Mouse (Mus musculus) NIH3T3 (cell line): ENCODE measurements around the gene March4.
A peak's percentile ranks its signal among the peaks of the same experiment; 100 is the strongest.

Source experiments
- DNase-seq: peaks from one replicate; pipeline ENCODE4 v3.0.0-alpha.2; 2012; ENCODE audit warnings: low read depth

Gene March4

DNA sequence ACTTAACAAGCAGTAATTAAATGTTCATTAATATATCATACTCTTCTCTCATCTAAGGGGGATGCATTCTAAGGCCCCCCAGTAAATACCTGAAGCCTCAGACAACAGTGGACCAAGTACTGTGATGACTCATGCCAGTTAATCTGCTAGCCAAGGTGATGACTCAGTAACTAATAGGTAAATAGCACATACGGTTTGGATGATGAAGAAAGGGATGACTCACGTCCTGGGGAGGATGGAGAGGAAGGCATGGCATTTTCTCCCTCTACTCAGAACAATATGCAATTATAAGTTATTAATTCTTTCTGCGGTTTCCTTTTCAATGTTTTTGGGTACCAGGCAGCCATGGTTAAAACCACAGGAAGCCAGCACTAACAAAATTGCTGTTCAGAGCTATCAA, 87.0 kb downstream of the March4 start:
- DNase-seq: peak; percentile 75

DNA sequence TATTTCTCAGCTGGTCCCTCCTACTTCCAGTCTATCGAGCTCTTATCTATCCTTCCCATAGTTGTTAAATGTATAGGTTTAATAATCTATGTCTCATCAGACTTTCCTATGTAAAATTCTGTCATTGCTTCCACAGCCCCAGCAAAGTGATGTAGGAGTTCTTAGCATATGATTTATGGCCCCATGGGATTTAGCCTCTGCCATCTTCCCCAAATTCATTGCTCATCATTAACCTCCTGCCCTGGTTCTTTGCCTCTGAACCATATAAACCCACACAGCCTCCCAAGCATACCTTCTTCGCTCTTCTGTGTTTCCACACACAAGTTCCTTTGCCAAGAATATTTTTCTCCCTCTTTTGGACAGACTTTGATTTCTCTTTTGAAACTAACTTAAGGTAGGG, 94.0 kb downstream of the March4 start:
- peak; percentile 58 for DNase-seq

DNA sequence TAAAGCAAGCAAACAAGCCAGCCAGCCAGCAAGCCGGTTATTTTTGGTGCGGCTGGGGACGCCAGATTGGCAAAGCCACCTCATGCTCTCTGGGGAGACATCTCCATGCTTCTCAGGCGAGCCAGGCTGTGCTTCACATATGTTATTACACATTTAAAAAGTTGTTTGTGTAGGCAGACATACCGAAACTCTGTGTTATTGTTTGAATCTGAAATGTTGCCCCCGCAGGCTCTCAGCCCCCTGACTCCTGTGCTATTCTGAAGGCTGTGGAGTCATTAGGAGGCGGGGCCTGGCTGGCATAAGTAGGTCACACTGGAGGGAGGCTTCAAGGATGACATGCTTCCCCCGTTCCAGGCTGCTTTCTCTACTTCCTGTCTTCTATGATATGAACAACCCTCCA, 97.6 kb downstream of the March4 start:
- peak; percentile 17 for DNase-seq

DNA sequence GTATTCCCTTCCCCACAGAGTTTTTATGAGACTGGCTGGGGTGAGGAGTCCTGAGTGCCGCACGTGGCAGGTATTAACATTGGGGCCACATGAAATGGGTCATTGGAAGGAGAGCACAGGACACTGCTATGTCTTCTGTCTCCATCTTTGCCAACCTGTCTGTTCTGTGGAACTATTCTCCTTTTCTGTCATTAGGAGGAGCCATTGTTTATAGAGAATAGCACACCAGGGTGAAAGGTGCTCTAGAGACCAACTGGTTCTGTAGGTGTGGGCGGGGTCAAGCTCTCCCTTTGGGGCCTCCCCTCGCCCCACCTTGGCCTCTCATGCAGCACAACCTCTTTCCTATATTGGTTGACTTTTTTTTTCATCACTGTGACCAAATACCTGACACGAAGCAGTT, 99.8 kb downstream of the March4 start:
- no peak for DNase-seq

DNA sequence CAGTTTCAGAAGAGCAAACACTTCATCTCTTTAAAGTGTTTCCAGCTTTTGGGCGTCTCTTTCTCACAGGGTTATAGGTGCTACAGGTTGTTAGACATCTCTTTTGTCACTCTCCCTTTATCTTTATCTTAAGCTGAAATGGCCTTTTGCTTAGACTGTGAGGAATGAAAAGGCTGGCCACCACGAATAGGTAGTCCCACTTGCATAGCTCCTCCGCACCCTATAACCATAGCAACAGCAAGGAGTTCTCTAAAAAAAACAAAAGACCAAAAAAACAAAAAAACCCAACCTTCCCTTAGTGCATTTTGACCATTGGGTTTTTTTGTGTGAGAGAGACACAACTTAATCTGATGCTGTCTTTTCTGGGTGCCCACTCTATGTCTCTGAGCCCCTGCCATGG, 102.2 kb downstream of the March4 start:
- no peak for DNase-seq

DNA sequence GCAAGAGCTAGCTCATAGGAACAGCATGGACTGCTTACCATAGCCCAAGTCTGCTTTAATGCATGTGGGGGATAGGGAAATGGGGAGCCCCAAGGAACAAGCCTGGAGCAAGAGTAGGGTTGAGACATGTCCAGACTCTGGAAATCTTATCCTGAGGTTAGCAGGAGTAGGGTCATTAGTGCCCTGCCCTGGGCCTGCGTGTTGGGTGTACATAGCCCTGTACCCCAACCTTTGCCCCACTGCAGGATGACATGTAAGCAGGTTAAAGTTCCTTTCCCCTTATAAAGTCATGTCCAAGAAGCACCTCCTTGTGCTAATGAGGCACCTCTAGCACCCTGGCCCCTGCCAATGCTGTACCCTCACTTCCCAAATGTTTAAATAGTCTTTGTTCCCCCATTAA, 104.2 kb downstream of the March4 start:
- no peak for DNase-seq

DNA sequence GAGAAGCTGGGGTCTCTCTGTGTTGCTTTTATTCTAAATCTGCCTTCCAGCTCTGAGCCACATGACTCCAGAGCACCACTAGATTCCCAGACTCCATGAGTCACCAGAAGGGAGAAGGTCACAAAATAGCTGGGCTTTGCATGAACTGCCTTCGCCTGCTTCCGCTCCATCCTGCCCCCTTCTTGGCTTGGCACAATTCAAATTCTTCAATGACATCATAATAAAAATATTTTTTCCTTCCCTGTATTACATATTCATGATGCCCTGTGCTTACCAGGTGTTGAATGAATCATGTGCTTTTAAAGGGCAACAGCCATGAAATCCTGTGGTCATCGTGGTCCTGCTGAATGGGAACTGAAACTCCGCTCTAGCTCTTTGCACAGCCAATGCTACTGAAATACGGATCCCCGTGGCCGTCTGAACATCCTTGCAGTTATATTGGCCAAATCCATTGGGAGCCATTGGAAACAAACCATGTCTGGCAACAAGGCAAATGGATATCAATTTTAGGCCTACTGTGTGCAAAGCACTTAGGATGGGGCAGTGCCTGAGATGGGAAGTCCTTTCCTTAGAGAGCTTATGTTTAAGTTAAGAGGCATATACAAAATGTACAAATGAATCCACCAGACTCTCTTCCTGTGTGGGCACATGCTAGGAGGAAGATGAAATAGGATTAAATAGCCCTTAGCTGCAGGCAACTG, 107.5 kb downstream of the March4 start:
- peak; percentile 81 for DNase-seq

DNA sequence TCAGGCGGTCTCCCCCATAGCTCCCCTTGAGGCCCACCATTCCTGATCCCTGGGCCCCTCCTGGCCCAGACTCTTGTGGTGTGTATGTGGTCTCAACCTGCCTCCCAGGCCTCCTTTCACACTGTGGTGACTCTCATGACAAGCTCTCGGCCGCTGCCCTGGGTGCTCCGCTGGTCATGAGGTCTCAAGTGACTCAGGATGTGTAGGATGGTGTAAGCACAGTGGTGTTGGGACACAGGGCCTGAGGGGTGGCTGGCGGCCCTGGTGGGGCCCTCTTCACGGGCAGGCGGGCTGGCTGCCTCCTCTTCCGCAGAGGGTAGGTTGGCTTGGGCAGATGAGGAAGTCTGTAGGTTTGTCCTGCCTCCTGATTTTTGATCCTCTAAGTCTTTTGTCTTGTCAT, 108.2 kb downstream of the March4 start:
- DNase-seq: peak; percentile 42

DNA sequence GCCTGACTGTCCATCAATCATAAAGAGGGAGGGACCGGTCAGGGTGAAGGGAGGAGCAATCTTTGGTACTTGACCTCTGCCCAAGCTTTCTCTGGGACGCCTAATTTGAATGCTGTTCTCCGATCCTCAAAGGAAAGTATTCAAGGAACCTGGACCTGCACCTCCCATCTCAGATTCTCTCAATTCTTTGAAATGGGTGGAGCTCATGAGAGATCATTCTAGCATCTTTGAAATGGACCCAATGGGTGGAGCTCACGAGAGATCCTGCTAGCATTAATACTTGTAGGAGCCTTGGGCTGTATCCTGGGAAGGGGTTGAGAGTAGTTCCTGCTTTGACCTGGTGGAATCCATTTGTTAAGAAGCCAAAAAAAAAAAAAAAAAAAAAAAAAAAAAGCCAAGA, 110.3 kb downstream of the March4 start:
- no peak for DNase-seq

DNA sequence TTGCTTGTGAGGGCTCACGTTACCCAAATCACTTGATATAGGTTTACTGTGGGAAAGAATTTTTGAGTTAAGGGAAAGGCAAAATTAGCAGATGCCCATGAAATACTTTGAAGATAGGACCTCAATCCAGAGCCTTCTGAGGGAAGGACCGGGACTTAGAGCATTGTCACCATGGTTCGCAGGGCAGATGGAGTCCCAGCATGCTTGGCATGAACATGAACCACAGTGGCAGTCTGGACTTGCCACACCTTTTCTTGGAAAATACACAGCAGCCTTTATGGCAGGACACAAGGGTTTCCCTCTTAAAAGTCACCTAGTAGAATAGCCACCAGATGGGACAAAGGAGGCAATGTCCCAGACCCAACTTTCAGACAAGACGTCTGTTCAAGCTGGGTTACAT, 114.6 kb downstream of the March4 start:
- no peak for DNase-seq

DNA sequence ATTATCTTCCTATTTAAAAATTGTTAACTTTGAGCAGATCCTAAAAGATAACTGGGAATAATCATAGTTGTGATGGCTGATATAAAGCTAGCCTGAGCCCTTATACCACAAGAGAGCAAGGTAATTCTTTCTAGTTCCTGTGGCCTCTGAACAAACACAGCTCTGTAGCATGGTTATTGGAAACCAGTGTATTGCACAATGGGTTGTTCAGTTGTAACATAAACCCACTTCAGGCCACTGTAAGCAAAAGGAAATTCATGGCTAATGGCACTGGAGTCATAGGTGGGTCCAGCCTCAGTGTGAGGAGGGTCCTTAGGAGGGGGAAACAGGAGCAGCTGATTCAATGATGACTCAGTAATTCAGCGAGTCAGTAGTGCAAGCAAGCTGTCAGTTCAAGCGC, 116.5 kb downstream of the March4 start:
- DNase-seq: peak; percentile 38

DNA sequence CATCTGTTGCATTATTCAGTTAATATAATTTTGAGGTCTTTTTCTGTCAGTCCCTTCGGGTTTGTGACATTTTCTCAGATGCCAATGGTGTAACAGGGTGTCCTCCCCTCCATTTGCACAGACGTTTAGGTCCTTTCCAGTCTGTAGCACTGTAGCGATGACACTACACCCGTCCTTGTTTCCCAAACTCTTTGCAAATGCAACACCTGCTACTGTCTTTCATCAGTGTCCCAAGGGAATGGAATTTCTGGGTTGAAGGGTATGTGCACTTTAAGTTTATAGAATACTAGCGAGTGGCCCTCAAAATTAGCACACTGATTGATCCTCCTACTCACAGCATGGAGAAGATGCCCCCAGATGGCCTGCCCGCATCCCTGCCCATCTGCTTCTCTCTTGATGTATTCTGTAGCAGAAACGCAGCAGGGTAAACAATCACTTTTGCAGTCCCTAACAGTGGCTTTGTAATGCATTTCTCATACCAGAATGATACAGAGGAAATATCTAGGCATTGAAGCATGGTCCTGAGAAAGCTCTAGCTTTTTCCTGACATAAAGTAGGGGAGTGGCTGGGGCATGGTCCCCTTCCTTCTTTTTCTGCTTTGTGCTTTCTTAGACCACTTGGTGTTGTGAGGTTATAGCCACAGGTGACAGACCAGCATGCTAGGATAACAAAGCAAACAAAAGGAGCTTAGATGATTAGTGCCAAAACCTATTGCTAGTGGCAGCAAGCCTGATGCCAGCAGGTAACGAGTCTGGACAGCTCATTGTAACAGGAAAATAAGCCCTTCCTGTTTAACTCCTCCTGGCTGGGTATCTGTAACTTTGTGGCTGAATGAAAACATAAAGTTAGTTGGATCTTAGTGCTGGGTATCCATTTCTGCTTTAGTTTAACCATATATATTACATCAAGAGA, 117.7 kb downstream of the March4 start:
- no peak for DNase-seq

DNA sequence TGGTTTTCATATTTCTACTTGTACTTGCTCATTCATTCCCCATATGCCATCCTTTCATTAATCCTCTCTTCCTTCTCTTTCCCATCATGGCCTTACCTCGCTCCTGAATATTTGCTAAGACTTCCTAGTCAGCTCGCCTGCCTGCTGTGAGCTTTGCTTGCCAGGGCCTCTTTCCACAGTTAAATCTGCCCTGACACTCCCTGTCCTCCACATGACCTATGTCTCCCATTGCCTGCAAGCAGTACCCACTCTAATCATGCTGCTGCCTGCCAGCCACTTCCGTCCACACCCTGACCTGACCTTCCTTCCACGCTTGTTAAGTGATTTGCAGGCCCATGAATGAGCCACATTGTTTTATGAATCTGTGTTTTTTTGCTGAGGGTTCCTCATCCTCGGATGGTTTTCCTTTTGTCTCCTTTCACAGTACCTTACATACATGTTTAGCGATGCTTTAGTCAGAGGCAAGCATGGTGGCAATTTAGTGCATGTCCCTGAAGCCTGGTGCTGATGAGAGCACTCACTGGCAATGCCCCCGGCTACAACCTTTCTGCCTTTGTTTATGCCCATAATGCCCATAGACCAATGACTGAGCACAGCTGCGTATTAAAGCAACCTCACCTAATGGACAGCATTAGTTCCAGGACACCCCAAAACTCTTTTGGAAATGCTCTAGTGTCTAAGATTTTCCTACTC, 122.0 kb downstream of the March4 start:
- DNase-seq: peak; percentile 12

DNA sequence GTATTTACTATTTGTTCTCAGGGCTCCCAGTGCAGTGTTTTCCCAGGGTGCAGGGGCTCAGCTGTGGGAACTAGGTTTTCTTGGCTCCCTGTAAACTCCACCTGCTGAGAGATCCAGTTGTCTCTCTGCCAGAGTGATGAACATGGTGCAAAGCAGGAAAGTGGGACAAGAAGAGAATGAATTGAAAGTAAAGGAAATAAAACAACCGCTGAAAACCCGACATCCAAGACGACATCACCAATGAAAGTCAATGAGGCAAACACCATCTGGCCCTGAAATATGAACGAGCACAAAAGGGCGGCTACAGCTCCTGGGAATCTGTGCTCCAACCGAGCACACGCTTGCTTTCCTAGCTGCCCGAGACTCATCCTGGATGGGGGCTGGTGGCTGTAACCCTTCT, 122.6 kb downstream of the March4 start:
- no peak for DNase-seq

DNA sequence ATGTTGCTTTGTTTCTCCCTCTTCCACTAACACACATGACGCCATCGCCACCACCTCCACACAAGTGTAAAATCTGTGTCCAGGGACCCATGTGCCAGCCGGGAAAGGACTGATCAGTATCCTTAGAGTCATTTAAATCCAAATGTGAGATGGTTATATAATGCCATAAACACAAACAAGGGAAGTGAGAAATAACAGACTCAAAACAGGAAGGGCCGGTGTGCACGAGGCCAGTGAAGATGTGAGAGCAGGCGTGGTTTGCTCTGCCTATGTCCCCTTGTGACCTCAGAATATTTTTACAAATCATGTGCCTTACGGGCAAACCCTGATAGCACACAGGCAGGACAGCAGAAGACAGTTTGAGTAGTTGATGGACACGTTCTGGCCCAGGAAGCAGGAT, 123.5 kb downstream of the March4 start:
- DNase-seq: no peak

DNA sequence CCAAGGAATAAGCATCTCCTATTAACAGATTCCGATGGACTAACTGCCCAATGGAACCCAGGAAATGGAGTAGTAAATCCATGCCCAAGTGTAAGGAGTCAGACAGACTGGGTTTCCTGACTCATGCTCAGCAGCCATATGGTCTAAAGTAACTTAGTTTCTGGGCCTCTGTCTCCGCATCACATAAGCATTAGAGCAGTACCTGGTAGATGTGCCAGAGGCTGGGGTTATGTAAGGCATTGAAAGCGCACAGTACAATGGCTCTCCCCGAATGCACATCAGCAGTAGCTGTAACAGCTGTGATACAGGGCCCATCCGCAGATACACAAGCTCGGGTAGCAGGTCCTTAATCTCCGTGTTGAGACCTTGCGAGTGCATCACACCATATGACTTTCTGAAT, 125.6 kb downstream of the March4 start:
- no peak for DNase-seq

DNA sequence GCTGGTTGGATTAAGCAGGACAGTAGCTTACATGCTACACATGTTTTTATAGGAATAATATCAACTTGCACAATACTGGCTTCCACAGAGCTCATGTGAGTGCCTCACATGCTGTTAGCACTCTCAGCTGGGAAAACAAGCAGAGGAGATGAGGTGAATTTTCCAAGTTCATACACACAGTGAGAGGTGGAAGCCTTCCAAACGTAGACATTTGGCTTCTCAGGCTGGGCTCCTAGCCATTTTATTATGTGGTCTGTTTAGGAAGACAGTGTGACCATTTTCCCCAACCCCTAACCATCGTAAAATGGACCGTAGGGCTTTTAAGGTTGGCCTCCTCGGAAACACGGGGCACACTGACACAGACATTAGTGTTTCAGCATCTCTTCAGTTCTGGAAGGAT, 126.8 kb downstream of the March4 start:
- DNase-seq: peak; percentile 67

DNA sequence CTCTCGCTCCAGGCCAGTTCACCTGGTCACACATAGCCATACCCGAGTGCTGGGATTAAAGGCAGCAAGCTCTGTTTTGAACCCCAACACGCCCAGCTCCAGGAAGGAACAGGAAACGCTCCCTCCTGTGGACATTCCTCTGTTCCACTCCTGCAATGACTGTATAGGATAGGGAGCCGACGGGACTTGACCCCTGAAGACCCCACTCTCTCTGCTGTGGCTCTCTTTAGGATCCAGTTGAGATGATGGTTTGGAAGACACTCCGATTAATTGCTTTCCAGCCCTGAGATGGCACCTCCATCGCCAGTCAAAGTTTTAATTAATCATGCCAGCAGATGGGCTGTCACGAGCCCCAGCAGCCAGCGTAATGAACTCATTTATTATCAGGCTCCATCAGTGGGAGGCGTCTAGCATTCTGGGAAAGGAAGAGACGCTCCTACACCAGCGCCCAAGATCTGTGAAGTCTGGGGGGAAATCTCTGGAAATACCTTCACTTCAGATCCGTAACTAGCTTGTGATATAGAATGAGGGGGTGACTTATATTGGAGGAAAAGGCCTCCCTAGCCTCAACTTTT, 130.1 kb downstream of the March4 start:
- DNase-seq: no peak

DNA sequence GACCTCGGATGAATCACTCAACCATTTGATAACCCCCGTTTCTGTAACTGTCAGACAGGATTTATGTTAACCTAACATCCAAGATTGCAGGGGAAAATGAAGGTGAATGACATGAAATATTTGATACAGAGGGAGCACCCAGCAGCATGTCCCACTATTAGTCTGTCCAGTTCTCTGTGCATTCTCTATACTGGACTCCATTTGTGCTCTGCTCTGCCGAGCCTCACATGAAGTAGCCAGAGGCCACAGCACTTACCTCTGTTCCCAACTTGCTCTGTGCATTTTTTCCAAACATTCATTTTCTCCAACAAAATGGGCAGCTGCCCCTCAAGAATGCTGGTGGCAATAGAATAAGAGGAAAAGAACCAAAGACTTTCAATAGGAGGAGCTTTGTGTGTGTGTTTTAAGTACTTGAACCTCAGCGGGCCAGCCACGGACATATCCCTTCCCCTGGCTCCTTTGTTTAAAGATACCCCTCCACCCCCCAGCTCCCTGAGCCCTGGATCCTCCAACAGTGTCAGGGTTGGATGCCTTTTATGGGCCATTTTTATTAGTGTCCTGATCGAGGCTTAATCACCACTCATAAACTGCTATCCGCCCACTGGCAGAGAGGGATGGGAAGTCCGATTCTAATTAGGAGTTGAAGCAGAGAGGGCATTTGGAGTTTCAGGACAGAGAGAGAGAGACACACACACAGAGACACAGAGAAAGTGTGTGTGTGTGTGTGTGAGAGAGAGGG, 135.2 kb downstream of the March4 start:
- DNase-seq: no peak

DNA sequence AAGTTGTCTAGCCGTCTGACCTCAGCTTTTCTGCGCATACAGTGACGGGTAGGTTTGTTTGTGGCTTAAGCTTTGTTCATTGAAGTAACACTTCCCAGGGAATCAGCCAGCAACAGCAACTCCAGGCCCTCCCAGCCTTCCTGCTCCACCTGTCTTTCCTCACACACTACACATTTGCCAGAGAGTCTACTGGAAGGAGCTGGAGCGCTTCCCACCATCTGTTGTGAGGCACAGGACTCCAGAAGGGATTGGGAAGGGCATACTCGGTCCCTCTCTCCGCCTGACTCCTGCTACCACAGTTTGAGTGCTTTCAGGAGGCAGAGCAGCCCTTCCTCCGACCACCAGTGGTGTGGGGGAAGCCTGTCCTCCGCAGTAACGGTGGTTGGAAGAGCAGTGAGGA, 136.1 kb downstream of the March4 start:
- peak; percentile 50 for DNase-seq

DNA sequence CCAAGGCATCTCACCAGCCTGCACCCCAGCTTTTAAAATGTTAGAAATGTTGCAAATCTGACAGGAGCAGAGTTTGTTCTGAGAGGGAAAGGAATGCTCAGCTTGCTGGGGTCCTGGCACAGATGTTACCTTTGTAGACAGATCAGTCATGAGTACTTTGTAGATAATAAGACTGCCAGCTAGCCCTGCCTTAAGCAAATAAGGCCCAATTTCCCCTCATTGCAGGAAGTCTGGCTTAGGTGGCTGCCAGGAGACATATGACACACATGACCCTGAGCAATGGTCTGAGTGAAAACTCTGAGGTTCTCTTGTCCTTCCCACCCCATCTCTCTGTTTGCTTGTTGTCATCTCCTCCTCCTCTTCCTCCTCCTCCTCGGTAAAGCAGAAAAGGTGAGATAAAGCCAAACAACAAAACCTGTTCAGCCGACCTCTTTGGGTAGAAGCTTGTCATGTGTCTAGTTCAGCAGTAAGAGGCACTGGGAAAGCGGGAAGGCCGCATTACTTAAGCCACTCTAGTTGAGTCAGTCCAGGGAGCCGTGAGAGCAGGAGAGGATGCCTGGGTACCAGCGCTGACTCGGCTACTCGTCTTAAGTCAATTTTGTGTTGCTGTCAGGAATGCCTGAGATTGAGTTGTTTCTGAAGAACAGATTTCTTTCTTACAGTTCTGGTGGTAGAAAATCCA, 136.9 kb downstream of the March4 start:
- DNase-seq: peak; percentile 22
